Mouse (Mus musculus) retina, postnatal 1 day (tissue): ENCODE results near the gene Gm28036.
"Not testable (repeated sequence)": the region's sequence is repeated elsewhere in the genome, so short reads cannot be mapped to it uniquely, and the experiment has no call there.

Experiments
- DNase-seq: peaks from one replicate; pipeline ENCODE4 v3.0.0-alpha.2; 2012

Gene Gm28036

GRCm38 (mm10) chr2:156126992-156127391, at the start of gene Gm28036:
Gene Gm28036, minus strand, starts transcription at chr2:156127092.
- DNase-seq = no peak

- no peak for DNase-seq
These were observed 39.7 kb upstream of the Gm28036 start for GRCm38 (mm10) chr2:156166557-156166956.

GRCm38 (mm10) chr2:156165478-156165877, 38.6 kb upstream of the Gm28036 start:
- no peak for DNase-seq

- DNase-seq = no peak
These were observed 24.6 kb upstream of the Gm28036 start for GRCm38 (mm10) chr2:156151538-156151937.

- no peak for DNase-seq
These were observed 20.5 kb upstream of the Gm28036 start for GRCm38 (mm10) chr2:156147316-156147915.

GRCm38 (mm10) chr2:156146272-156146989, 19.5 kb upstream of the Gm28036 start:
- no peak for DNase-seq

- DNase-seq = no peak
These were observed 18.7 kb upstream of the Gm28036 start for GRCm38 (mm10) chr2:156145486-156146130.

- DNase-seq = peak; percentile 99
These were observed 17.2 kb upstream of the Gm28036 start, which contains the start of the genes Romo1 and Nfs1 for GRCm38 (mm10) chr2:156143953-156144724. Gene Romo1, plus strand, starts transcription at chr2:156144039. Gene Nfs1, minus strand, starts transcription at chr2:156144186.

- no peak for DNase-seq
These were observed 16.5 kb upstream of the Gm28036 start for GRCm38 (mm10) chr2:156143367-156143766.

GRCm38 (mm10) chr2:156142820-156143219, 15.9 kb upstream of the Gm28036 start:
- DNase-seq = no peak

GRCm38 (mm10) chr2:156135695-156136094, 8.8 kb upstream of the Gm28036 start:
- no peak for DNase-seq

- DNase-seq = no peak
These were observed 7.3 kb upstream of the Gm28036 start for GRCm38 (mm10) chr2:156134161-156134560.

- no peak for DNase-seq
These were observed 3.2 kb downstream of the Gm28036 start for GRCm38 (mm10) chr2:156123731-156124130.

- no peak for DNase-seq
These were observed 7.3 kb downstream of the Gm28036 start for GRCm38 (mm10) chr2:156119566-156119965.

GRCm38 (mm10) chr2:156112080-156112423, 14.8 kb downstream of the Gm28036 start:
- DNase-seq = not testable (repeated sequence)

GRCm38 (mm10) chr2:156111358-156112079, 15.4 kb downstream of the Gm28036 start, which contains the start of the genes Cpne1 and Rbm12:
Gene Cpne1, minus strand, starts transcription at chr2:156111965.
Gene Rbm12, minus strand, starts transcription at chr2:156111978.
- DNase-seq = peak; percentile 95

- peak; percentile 58 for DNase-seq
These were observed 16.1 kb downstream of the Gm28036 start for GRCm38 (mm10) chr2:156110627-156111357.

GRCm38 (mm10) chr2:156091926-156092325, 35.0 kb downstream of the Gm28036 start:
- DNase-seq = no peak

GRCm38 (mm10) chr2:156089799-156090198, 37.1 kb downstream of the Gm28036 start:
- no peak for DNase-seq

- DNase-seq = no peak
These were observed 39.3 kb downstream of the Gm28036 start for GRCm38 (mm10) chr2:156087391-156088110.

GRCm38 (mm10) chr2:156084541-156084940, 42.4 kb downstream of the Gm28036 start:
- no peak for DNase-seq
